Mouse (Mus musculus): ENCODE measurements around the gene Smarca4. TPM values are rescaled to one million over a fixed set of nuclear protein-coding genes. Genes with fewer than 3 reads are reported as not detected.

Smarca4 gene
- polyA plus RNA-seq, 1 experiment from 2014 or later = 139 TPM

DNA sequence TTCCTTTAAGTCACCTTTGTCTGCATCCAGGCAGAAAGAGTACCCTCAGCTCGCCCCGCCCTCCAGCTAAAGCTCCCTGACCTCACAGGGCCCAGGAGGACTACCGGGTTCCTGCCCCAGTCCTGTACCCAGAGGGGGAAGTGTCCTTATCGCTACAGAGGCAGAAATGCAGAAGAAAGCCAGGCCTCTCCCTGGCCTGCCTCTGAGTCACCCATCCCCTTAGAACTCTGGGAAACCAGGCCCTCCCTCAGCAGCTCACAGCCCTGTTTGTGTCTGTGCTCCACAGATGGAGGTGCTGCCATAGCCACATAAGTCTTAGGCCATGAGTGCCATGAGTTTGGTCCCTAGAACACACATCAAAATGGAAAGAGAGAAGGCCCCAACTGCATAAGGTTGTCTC is 99.3 kb downstream of the Smarca4 start:
- no peak overlapping the region for H3K4me3 ChIP-seq
- DNase-seq (ENCODE audit: low spot score) = no peak
- H3K4me1 ChIP-seq = no peaks in the 10 kb centered on the region
- 73% methylated on average over 4 of the region's 4 CpGs for WGBS
- peaks cover 4% of the 10 kb centered on the region; the same call in 1 of the 2 replicates for H3K9me3 ChIP-seq (replicated peaks)
- no peaks in the 10 kb centered on the region for H3K27me3 ChIP-seq (ENCODE audit: low read depth, poor library complexity, severe bottlenecking)
- H3K27ac ChIP-seq (replicated peaks) = no peak overlapping the region
- H3K36me3 ChIP-seq = peaks cover 13% of the 10 kb centered on the region

DNA sequence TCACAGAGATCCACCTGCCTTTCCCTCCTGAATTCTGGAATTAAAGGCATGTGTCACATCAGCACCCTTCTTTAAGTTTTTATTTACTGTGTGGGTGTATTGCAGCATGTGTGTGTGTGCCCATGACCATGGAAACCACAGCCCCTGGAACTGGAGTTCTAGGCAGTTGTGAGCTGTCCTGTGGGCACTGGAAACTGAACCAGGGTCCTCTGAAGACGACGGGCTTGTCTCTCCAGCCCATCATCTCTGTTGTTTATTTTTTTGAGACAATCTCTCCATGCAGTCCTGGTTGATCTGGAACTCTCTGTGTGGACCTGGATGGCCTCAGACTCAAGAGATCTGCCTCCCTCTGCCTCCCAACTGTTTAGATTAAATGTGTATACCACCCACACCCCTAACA is 101.0 kb downstream of the Smarca4 start:
- no peaks in the 10 kb centered on the region for H3K27me3 ChIP-seq (ENCODE audit: low read depth, poor library complexity, severe bottlenecking)
- no peak overlapping the region for H3K4me3 ChIP-seq
- H3K27ac ChIP-seq (replicated peaks) = no peak overlapping the region
- WGBS = 89% methylated on average over 2 of the region's 2 CpGs
- no peak for DNase-seq (ENCODE audit: low spot score)
- 0 out of 2 replicates have a peak, but pooled peaks cover 5% of the 10 kb centered on the region for H3K4me1 ChIP-seq
- peaks cover 13% of the 10 kb centered on the region for H3K36me3 ChIP-seq
- H3K9me3 ChIP-seq (replicated peaks) = peaks cover 4% of the 10 kb centered on the region; the same call in 1 of the 2 replicates

DNA sequence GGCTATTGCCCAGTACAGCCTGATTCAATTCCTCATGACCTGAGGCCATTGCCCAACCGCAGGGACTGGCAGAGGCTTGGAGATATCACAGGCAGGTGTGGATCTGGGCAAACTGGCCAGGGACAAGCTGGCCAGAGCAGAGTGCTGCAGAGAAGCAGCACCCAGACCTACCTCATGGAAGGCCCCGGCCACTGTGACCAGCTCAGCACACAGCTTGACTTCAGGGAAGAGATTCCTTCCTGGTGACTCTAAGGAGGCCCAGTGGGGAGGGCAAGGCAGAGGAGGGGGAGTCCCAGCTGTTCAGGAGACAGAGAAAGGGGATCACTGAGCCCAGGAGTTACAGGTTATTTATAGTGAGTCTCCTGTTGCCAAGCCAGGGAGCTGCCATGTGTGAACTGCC is 105.1 kb downstream of the Smarca4 start:
- DNase-seq (ENCODE audit: low spot score) = no peak
- no peaks in the 10 kb centered on the region for H3K27me3 ChIP-seq (ENCODE audit: low read depth, poor library complexity, severe bottlenecking)
- H3K36me3 ChIP-seq = peaks cover 15% of the 10 kb centered on the region
- H3K4me3 ChIP-seq = no peak overlapping the region
- H3K4me1 ChIP-seq = peaks cover 29% of the 10 kb centered on the region
- peak overlapping the region; percentile 96 for H3K27ac ChIP-seq (replicated peaks)
- H3K9me3 ChIP-seq (replicated peaks) = no peaks in the 10 kb centered on the region
- WGBS = 80% methylated on average over 2 of the region's 2 CpGs

DNA sequence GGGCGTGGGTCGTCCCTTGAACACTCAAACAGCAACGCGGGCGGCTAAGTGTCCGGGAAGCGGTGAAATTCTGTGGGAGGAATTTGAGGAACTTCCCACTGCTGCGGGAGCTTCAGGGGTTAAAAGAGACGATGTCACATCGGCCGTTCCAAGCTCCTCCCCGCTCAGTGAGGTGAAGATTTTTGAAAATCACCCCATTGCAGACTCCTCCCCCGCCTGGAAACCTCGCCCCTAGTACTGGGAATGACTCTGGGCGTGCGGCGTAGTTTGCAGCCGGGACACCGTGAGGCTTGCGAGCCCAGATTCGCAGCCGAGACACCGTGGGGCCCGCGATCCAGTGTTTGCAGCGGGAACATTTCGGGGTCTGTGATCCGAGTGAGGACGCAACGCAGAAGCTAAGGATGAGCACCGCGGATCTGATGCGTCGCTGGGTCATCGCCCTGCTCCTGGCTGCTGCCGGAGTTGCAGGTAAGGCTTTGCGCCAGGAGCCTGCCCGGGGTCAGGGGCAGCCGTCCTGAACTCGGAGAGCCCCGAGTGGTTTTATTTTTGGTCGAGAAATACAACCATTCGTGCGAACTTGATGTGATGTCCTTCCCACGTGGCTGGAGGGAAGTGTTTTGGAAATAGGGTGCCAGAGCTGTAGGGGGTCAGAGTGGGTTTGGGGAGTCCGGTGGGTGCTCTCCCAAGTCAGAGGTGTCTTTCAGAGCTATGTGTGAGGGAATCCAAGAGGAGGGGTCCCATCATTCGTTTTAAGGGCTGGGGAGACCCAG is 107.6 kb downstream of the Smarca4 start, which contains the start of gene Ldlr:
Gene Ldlr (plus strand): TSS at position 107 of the 770 bp plus-strand sequence.
- no peaks in the 10 kb centered on the region for H3K27me3 ChIP-seq (ENCODE audit: low read depth, poor library complexity, severe bottlenecking)
- WGBS = under 1% methylated on average over 47 of the region's 47 CpGs

DNA sequence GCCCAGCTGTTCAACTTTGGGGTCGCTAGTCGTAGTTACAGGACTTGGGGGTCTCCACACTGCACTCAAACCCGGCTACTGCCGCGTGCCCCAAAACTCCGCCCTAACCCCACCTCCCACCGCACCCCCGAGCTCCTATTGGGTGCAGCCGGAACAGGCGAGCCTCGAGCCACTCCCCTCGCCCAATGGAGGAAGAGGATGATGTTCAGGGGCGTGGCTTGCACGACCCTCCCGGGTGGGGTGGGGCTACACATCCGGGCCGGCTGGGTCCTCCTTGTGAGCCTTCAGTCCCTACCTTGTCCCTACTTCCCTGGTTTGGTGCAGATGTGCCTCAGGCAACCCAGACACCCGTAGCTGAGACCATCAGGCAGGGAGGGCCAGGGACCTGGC is 108.2 kb downstream of the Smarca4 start:
- peak; percentile 96 for DNase-seq (ENCODE audit: low spot score)
- Histone ChIP-seq H3K4me1 (peaks cover 46% of the 10 kb centered on the region), H3K36me3 (peaks cover 45% of the 10 kb centered on the region), H3K9me3 (replicated peaks) (no peaks in the 10 kb centered on the region), H3K4me3 (peak overlapping the region; percentile 84), H3K27ac (replicated peaks) (peak overlapping the region; percentile 96), H3K27me3 (ENCODE audit: low read depth, poor library complexity, severe bottlenecking) (no peaks in the 10 kb centered on the region)
- under 1% methylated on average over 18 of the region's 18 CpGs for WGBS

More for the DNA sequence above, 107.6 kb downstream of the Smarca4 start, which contains the start of gene Ldlr:
- Histone ChIP-seq H3K36me3 (peaks cover 40% of the 10 kb centered on the region), H3K27ac (replicated peaks) (peak within 1 kb of the TSS; percentile 96), H3K4me3 (peak within 1 kb of the TSS; percentile 84), H3K4me1 (peaks cover 46% of the 10 kb centered on the region), H3K9me3 (replicated peaks) (no peaks in the 10 kb centered on the region)
- peak; percentile 89 for DNase-seq (ENCODE audit: low spot score)

DNA sequence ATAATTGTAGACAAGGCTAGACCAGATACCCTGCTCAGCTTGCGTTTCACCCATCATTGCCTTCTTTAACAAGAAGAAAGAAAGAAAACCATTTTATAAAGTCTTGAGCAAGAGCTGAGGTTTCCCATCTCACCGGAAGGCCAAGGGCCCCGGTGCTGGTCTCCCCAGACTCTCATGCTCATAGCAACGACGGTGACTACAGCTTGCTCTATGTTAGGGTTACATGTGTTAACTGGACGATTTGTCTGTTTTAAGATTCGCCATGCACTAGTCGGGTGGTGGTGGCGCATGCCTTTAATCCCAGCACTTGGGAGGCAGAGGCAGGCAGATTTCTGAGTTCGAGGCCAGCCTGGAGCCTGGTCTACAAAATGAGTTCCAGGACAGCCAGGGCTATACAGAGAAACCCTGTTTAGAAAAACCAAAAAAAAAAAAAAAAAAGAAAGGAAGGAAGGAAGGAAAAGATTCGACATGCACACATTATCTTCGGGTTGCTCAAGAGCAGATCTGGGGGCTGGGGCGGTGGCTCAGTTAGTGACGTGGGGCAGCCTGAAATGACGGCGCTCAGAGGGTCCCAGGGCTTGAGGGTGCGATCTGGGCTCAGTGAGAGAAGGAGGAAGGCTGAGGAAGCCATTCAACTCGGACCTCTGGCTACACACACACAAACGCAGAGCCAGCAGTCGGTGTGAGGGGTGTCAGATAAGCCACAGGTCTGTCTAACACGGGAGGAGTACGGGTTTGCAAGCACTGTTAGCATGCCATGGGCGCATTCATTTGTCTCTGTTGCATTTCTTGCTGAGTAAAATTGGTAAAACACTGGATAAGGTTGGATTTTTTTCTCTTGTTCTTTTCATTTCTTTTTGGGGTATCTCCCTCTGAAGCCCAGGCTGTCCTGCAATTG is 109.5 kb downstream of the Smarca4 start:
- H3K27ac ChIP-seq (replicated peaks) = peak overlapping the region; percentile 96

DNA sequence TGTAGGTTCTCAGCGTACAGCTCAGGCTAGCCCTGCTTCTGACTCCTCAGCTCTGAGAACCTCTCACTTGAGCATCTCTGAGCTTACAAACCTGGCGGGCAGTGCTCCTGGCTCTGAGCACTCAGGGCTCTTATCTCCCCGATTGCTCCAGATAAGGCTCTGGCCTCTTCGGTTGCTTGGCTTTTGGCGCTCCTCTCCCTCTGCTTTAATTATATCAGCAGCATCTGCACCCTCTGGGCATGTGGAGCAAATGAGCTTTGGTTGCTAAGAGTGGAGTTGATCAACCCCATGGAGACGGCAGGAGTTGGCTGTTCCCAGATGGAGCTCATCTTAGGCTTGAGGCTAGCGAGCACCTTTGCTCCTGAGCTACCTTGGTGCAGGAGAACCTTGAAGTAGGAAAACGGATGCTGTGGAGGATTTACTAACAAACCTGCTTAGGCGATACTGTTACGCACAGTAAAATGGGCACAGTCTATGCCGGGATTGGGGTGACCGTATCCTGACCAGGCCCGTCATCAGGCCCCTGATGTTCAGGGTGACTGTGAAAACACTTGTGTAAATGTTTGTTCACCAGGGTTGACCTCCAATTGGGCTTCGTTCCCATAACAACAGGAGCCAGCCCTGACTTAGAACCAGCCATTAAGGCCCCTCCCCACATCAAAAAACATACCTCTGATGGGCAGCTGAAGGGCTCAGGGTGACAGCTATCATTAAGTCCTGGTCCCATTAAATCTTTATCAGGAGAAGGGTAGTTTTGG is 110.4 kb downstream of the Smarca4 start:
- peaks cover 46% of the 10 kb centered on the region for H3K4me1 ChIP-seq
- peaks cover 68% of the 10 kb centered on the region for H3K36me3 ChIP-seq
- WGBS = 89% methylated on average over 14 of the region's 14 CpGs
- no peaks in the 10 kb centered on the region for H3K27me3 ChIP-seq (ENCODE audit: low read depth, poor library complexity, severe bottlenecking)
- peak overlapping the region; percentile 96; the same call in 1 of the 2 replicates for H3K27ac ChIP-seq (replicated peaks)
- H3K9me3 ChIP-seq (replicated peaks) = no peaks in the 10 kb centered on the region
- peak overlapping the region; percentile 84 for H3K4me3 ChIP-seq
- no peak for DNase-seq (ENCODE audit: low spot score)

More for the DNA sequence above, 109.5 kb downstream of the Smarca4 start:
- H3K27me3 ChIP-seq (ENCODE audit: low read depth, poor library complexity, severe bottlenecking) = no peaks in the 10 kb centered on the region
- H3K9me3 ChIP-seq (replicated peaks) = no peaks in the 10 kb centered on the region
- H3K4me3 ChIP-seq = peak overlapping the region; percentile 84
- 91% methylated on average over 23 of the region's 23 CpGs for WGBS
- peaks cover 59% of the 10 kb centered on the region for H3K36me3 ChIP-seq
- no peak for DNase-seq (ENCODE audit: low spot score)
- peaks cover 51% of the 10 kb centered on the region for H3K4me1 ChIP-seq

DNA sequence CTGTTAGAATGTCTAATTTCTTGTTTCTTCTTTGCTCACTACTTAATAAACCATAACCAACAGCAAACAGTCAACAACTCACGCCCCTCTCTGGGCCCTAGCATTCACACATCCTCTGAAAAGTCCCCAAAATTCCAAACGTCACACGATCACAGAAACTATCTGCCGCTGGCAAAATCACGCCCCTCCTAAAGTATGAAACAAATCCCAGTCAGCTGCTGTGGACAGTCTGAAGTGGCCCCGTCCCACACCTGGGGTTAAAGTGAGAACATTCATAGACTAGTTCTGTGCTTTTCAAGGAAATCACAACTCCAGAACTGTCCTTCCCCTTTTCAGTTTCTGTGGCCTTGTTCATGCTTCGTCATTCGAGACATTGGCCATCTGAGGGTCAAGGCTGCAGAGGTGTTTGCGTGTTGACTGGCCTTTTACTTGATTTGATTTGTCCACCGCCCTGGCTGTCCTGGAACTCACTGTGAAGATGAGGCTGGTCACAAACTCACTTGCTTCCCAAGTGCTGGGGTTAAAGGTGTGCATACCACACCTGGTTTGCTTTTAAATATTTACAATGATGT is 112.4 kb downstream of the Smarca4 start:
- Histone ChIP-seq H3K27me3 (ENCODE audit: low read depth, poor library complexity, severe bottlenecking) (no peaks in the 10 kb centered on the region), H3K9me3 (replicated peaks) (no peaks in the 10 kb centered on the region), H3K4me1 (peaks cover 40% of the 10 kb centered on the region), H3K27ac (replicated peaks) (no peak overlapping the region), H3K4me3 (no peak overlapping the region), H3K36me3 (peaks cover 87% of the 10 kb centered on the region)
- WGBS = 93% methylated on average over 10 of the region's 10 CpGs
- no peak for DNase-seq (ENCODE audit: low spot score)

DNA sequence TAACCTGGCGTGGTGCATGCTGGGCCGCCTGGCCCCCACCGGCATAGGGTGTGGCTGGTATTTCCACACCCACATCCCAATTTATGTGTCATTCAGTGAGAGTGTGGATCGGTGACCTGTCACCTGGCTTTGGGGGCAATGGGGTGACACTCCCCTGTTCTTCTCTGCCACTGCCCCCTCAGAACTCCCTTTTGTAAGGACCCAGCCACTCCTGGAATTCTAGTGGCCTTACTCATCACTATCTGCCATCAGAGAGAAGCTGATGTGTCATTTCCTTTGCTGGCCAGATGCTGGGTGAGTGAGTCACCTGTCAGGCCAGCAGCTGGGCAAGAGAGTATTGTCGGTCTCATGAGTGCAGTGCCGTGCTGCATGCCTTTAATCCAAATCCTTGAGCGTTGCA is 113.3 kb downstream of the Smarca4 start:
- no peaks in the 10 kb centered on the region for H3K27me3 ChIP-seq (ENCODE audit: low read depth, poor library complexity, severe bottlenecking)
- peaks cover 40% of the 10 kb centered on the region for H3K4me1 ChIP-seq
- no peak overlapping the region for H3K4me3 ChIP-seq
- no peak overlapping the region for H3K27ac ChIP-seq (replicated peaks)
- no peak for DNase-seq (ENCODE audit: low spot score)
- WGBS = 93% methylated on average over 7 of the region's 7 CpGs
- H3K36me3 ChIP-seq = peaks cover 97% of the 10 kb centered on the region
- no peaks in the 10 kb centered on the region for H3K9me3 ChIP-seq (replicated peaks)

DNA sequence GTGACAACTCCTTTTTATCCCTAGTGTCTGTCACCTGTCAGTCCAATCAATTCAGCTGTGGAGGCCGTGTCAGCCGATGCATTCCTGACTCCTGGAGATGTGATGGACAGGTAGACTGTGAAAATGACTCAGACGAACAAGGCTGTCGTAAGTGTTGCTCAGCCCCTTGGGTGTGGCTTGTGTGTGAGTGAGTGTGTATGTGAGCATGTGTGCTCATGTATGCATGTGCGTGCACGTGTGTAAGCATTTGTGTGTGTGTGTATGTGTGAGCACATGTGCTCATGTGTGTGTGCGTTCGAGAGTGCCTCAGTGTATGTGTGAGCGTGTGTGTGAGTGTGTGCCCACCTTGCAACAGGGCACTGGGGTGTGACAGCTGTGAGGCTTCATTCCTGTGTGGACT is 116.3 kb downstream of the Smarca4 start:
- H3K36me3 ChIP-seq = peaks cover 100% of the 10 kb centered on the region
- H3K27ac ChIP-seq (replicated peaks) = no peak overlapping the region
- no peak for DNase-seq (ENCODE audit: low spot score)
- 96% methylated on average over 9 of the region's 9 CpGs for WGBS
- H3K27me3 ChIP-seq (ENCODE audit: low read depth, poor library complexity, severe bottlenecking) = no peaks in the 10 kb centered on the region
- no peak overlapping the region for H3K4me3 ChIP-seq
- H3K9me3 ChIP-seq (replicated peaks) = no peaks in the 10 kb centered on the region
- peaks cover 12% of the 10 kb centered on the region; the same call in 1 of the 2 replicates for H3K4me1 ChIP-seq

DNA sequence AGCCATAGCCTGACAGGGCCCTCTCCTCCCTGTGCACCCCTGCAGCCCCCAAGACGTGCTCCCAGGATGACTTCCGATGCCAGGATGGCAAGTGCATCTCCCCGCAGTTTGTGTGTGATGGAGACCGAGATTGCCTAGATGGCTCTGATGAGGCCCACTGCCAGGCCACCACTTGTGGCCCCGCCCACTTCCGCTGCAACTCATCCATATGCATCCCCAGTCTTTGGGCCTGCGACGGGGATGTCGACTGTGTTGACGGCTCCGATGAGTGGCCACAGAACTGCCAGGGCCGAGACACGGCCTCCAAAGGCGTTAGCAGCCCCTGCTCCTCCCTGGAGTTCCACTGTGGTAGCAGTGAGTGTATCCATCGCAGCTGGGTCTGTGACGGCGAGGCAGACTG is 117.5 kb downstream of the Smarca4 start:
- Histone ChIP-seq H3K4me1 (0 out of 2 replicates have a peak, but pooled peaks cover 5% of the 10 kb centered on the region), H3K36me3 (peaks cover 100% of the 10 kb centered on the region), H3K27me3 (ENCODE audit: low read depth, poor library complexity, severe bottlenecking) (no peaks in the 10 kb centered on the region)

DNA sequence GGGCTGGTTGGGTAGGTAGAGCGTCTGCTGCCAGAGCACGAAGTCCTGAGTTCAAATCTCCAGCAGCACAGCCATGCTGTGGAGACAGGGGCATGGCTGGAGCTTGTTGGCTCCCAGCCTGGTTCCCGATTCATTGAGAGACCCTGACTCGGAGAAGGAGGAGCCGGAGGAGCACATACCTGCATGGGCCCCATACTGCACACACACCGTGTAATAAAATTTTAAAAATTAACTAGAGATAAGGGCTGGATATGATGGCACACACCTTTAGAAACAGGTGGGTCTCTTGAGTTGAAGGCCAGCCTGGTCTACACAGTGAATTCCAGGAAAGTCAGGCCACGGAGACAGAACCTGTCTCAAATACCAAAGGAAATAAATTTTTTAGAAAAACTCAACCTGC is 118.0 kb downstream of the Smarca4 start:
- Histone ChIP-seq H3K4me3 (no peak overlapping the region), H3K9me3 (replicated peaks) (no peaks in the 10 kb centered on the region), H3K27me3 (ENCODE audit: low read depth, poor library complexity, severe bottlenecking) (no peaks in the 10 kb centered on the region), H3K27ac (replicated peaks) (no peak overlapping the region), H3K4me1 (0 out of 2 replicates have a peak, but pooled peaks cover 5% of the 10 kb centered on the region), H3K36me3 (peaks cover 100% of the 10 kb centered on the region)
- 95% methylated on average over 7 of the region's 7 CpGs for WGBS
- no peak for DNase-seq (ENCODE audit: low spot score)

More for the DNA sequence above, 117.5 kb downstream of the Smarca4 start:
- no peak for DNase-seq (ENCODE audit: low spot score)
- Histone ChIP-seq H3K9me3 (replicated peaks) (no peaks in the 10 kb centered on the region), H3K4me3 (no peak overlapping the region), H3K27ac (replicated peaks) (no peak overlapping the region)
- 91% methylated on average over 17 of the region's 17 CpGs for WGBS

Measured in midbrain, embryonic 10.5 days (tissue).